Mouse (Mus musculus) heart, embryonic 13.5 days (tissue): Measurements from ENCODE around the gene Dusp7. TPM values are rescaled to one million over a fixed set of nuclear protein-coding genes. Genes with fewer than 3 reads are reported as not detected.

Experiments used
- polyA plus RNA-seq: library from polyadenylated mRNA; unstranded; fragments of >200 nt; fragmentation: Nextera tagmentation; extraction: Ambion mirVana; gene quantifications from 2 replicates; pipeline ENCODE4 v1.2.1, GENCODE M21; 2015

Dusp7 gene
- polyA plus RNA-seq, 1 experiment from 2014 or later, result 8.6 TPM

Other genes starting within 250 kb of the Dusp7 start
- 1.5 and 1.6 TPM in 2 replicates for gene Glyctk, start 210.5 kb upstream of the Dusp7 start, polyA plus RNA-seq
- gene Wdr82, start 197.7 kb upstream of the Dusp7 start, polyA plus RNA-seq, result 16.0 and 18.1 TPM in 2 replicates
- 26.7 and 29.0 TPM in 2 replicates for gene Ppm1m, start 168.9 kb upstream of the Dusp7 start, polyA plus RNA-seq
- 43.3 and 46.9 TPM in 2 replicates for gene Twf2, start 165.5 kb upstream of the Dusp7 start, polyA plus RNA-seq
- not detected in 2 replicates for gene Tlr9, start 146.0 kb upstream of the Dusp7 start, polyA plus RNA-seq
- 131 and 145 TPM in 2 replicates for gene Alas1, start 120.0 kb upstream of the Dusp7 start, polyA plus RNA-seq
- gene Poc1a, start 87.6 kb upstream of the Dusp7 start, polyA plus RNA-seq, result 26.4 and 29.9 TPM in 2 replicates
- gene Rpl29, start 60.8 kb downstream of the Dusp7 start, polyA plus RNA-seq, result 659 and 696 TPM in 2 replicates
- 25.7 and 27.2 TPM in 2 replicates for gene Acy1, start 69.7 kb downstream of the Dusp7 start, polyA plus RNA-seq
- gene Abhd14b, start 78.8 kb downstream of the Dusp7 start, polyA plus RNA-seq, result 7.4 and 7.7 TPM in 2 replicates
- gene Abhd14a, start 79.0 kb downstream of the Dusp7 start, polyA plus RNA-seq, result 44.8 and 53.3 TPM in 2 replicates
- 82.0 and 85.0 TPM in 2 replicates for gene Pcbp4, start 84.7 kb downstream of the Dusp7 start, polyA plus RNA-seq
- 0.19 and 0.31 TPM in 2 replicates for gene Gpr62, start 97.3 kb downstream of the Dusp7 start, polyA plus RNA-seq
- 29.2 and 29.7 TPM in 2 replicates for gene Rrp9, start 107.3 kb downstream of the Dusp7 start, polyA plus RNA-seq
- gene Parp3, start 108.3 kb downstream of the Dusp7 start, polyA plus RNA-seq, result 1.2 and 1.6 TPM in 2 replicates
- gene Iqcf1, start 131.3 kb downstream of the Dusp7 start, polyA plus RNA-seq, result not detected in 2 replicates
- gene Iqcf5, start 145.9 kb downstream of the Dusp7 start, polyA plus RNA-seq, result not detected in 2 replicates
- gene Iqcf3, start 193.0 kb downstream of the Dusp7 start, polyA plus RNA-seq, result not detected in 2 replicates
- gene Iqcf4, start 202.4 kb downstream of the Dusp7 start, polyA plus RNA-seq, result not detected in 2 replicates